30 mouse cellular contexts compared by ENCODE assay signal in the genomic region with DNA sequence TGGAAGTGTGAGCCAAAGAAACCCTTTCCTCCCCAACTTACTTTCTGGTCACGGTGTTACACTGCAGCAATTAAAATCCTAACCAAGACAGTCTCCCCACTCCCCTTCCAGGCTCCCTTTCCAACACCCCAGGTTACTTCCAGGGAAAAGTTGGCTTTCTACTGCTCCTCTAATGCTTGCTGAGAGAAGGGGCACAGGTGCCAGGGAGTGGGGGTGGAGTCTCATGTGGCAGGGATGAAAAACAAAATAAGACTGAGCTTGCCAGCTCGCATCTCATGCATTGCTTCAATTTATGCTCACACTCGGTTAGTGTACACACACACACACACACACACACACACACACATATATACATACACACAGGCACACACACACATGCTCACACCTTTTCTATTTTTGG. TPM values are rescaled to one million over a fixed set of nuclear protein-coding genes. Genes with fewer than 3 reads are reported as not detected.
DNase-seq lines count a peak whose midpoint lies in the region; ATAC-seq lines count a peak whose summit lies in the region.
"Had no signal": no experiment of that assay in that cellular context is flagged by ENCODE, and none has a peak within 500 bp of the region (broad histone marks: within the 10 kb centered on the region; RNA-seq: fewer than 3 reads in every experiment).

No protein-coding gene starts in this region.

- whole genome bisulfite sequencing in forebrain, embryonic 16.5 days = 38% methylated on average over 3 of the region's 3 CpGs
- 88% methylated on average over 3 of the region's 3 CpGs for WGBS in forebrain, embryonic 10.5 days
- WGBS in intestine, embryonic 16.5 days = 45% methylated on average over 3 of the region's 3 CpGs
- 47% methylated on average over 3 of the region's 3 CpGs for WGBS in intestine, embryonic 15.5 days
- WGBS in limb, embryonic 15.5 days = 58% methylated on average over 3 of the region's 3 CpGs

- H3K27ac ChIP-seq in forebrain, embryonic 16.5 days (ENCODE audit: low read length) = no peak overlapping the region
- H3K27ac ChIP-seq in forebrain, embryonic 10.5 days = no peak overlapping the region
- no peak overlapping the region for H3K27ac ChIP-seq in intestine, embryonic 16.5 days (ENCODE audit: low read length)
- no peak overlapping the region for H3K27ac ChIP-seq in intestine, embryonic 15.5 days
- H3K27ac ChIP-seq in limb, embryonic 15.5 days = no peak overlapping the region
- H3K27ac ChIP-seq: embryonic facial prominence, embryonic 12.5 days; forebrain, embryonic 13.5 days; gastrocnemius, adult 2 months; heart, adult 2 months; limb, embryonic 12.5 days; liver, embryonic 12.5 days; midbrain, embryonic 12.5 days; neural tube, embryonic 13.5 days; stomach, postnatal 0 days had no signal

- H3K9me3 ChIP-seq in forebrain, embryonic 16.5 days (ENCODE audit: control insufficient read depth, low read length) = no peaks in the 10 kb centered on the region
- H3K9me3 ChIP-seq in forebrain, embryonic 10.5 days = no peaks in the 10 kb centered on the region
- no peaks in the 10 kb centered on the region for H3K9me3 ChIP-seq in intestine, embryonic 16.5 days (ENCODE audit: control insufficient read depth, low read length)
- H3K9me3 ChIP-seq in intestine, embryonic 15.5 days = no peaks in the 10 kb centered on the region
- H3K9me3 ChIP-seq in limb, embryonic 15.5 days = no peaks in the 10 kb centered on the region
- H3K9me3 ChIP-seq: embryonic facial prominence, embryonic 12.5 days; forebrain, embryonic 13.5 days; G1E; hindbrain, embryonic 13.5 days; limb, embryonic 12.5 days; liver, embryonic 12.5 days; midbrain, embryonic 12.5 days; neural tube, embryonic 13.5 days had no signal

- no peak overlapping the region for H3K4me2 ChIP-seq in forebrain, embryonic 16.5 days (ENCODE audit: low read length)
- H3K4me2 ChIP-seq in intestine, embryonic 16.5 days (ENCODE audit: low read depth, low read length) = no peak overlapping the region
- no peak overlapping the region for H3K4me2 ChIP-seq in intestine, embryonic 15.5 days (replicated peaks)
- no peak overlapping the region for H3K4me2 ChIP-seq in limb, embryonic 15.5 days
- H3K4me2 ChIP-seq: embryonic facial prominence, embryonic 12.5 days; forebrain, embryonic 13.5 days; hindbrain, embryonic 13.5 days; limb, embryonic 12.5 days; liver, embryonic 12.5 days; midbrain, embryonic 12.5 days; neural tube, embryonic 13.5 days had no signal

- no peaks in the 10 kb centered on the region for H3K36me3 ChIP-seq in forebrain, embryonic 16.5 days (ENCODE audit: control insufficient read depth, insufficient read depth)
- no peaks in the 10 kb centered on the region for H3K36me3 ChIP-seq in forebrain, embryonic 10.5 days (replicated peaks)
- no peaks in the 10 kb centered on the region for H3K36me3 ChIP-seq in intestine, embryonic 16.5 days (ENCODE audit: control insufficient read depth, insufficient read depth, low read length)
- H3K36me3 ChIP-seq in intestine, embryonic 15.5 days = no peaks in the 10 kb centered on the region
- H3K36me3 ChIP-seq in limb, embryonic 15.5 days = no peaks in the 10 kb centered on the region
- H3K36me3 ChIP-seq: embryonic facial prominence, embryonic 12.5 days; G1E; hindbrain, embryonic 13.5 days; limb, embryonic 12.5 days; liver, embryonic 12.5 days; midbrain, embryonic 12.5 days; neural tube, embryonic 13.5 days had no signal

- H3K4me3 ChIP-seq in forebrain, embryonic 16.5 days (replicated peaks; ENCODE audit: low read length) = no peak overlapping the region
- H3K4me3 ChIP-seq in forebrain, embryonic 10.5 days = no peak overlapping the region
- H3K4me3 ChIP-seq in intestine, embryonic 16.5 days (ENCODE audit: low read length) = no peak overlapping the region
- H3K4me3 ChIP-seq in intestine, embryonic 15.5 days (replicated peaks) = no peak overlapping the region
- no peak overlapping the region for H3K4me3 ChIP-seq in limb, embryonic 15.5 days
- H3K4me3 ChIP-seq: embryonic facial prominence, embryonic 12.5 days; forebrain, embryonic 13.5 days; gastrocnemius, adult 2 months; heart, adult 2 months; hindbrain, embryonic 13.5 days; limb, embryonic 12.5 days; liver, embryonic 12.5 days; midbrain, embryonic 12.5 days; neural tube, embryonic 13.5 days had no signal

- H3K9ac ChIP-seq in forebrain, embryonic 16.5 days (replicated peaks; ENCODE audit: low read depth, low read length) = no peak overlapping the region
- no peak overlapping the region for H3K9ac ChIP-seq in intestine, embryonic 16.5 days (ENCODE audit: low read depth, low read length)
- no peak overlapping the region for H3K9ac ChIP-seq in intestine, embryonic 15.5 days
- no peak overlapping the region for H3K9ac ChIP-seq in limb, embryonic 15.5 days
- H3K9ac ChIP-seq: embryonic facial prominence, embryonic 12.5 days; forebrain, embryonic 13.5 days; hindbrain, embryonic 13.5 days; limb, embryonic 12.5 days; liver, embryonic 12.5 days; liver, postnatal 0 days; midbrain, embryonic 12.5 days; neural tube, embryonic 13.5 days had no signal

- peak; percentile 55 to 73 for DNase-seq in cerebellum, postnatal 10 days
- DNase-seq in cerebellum, adult 8-10 months = no peak
- DNase-seq in forebrain, embryonic 10.5 days (ENCODE audit: extremely low spot score, low spot score) = no peak
- DNase-seq: adrenal gland, adult 8-10 months; cerebellum, postnatal 25 days; gastrocnemius, adult 2 months; gastrocnemius, postnatal 36 days; heart, adult 2 months; heart, postnatal 4 days; kidney, adult 8-10 months; kidney, postnatal 10 days; layer of hippocampus, postnatal 36 days; liver, postnatal 0 days; lung, postnatal 36 days; right cerebral cortex, postnatal 4 days; thymus, adult 18-20 months; thymus, postnatal 25 days had no signal

- ATAC-seq in forebrain, embryonic 16.5 days = peak; percentile 34
- 0 out of 2 replicates have a peak, but pooled peaks have one; percentile 10 for ATAC-seq in intestine, embryonic 16.5 days
- ATAC-seq in intestine, embryonic 15.5 days = no peak
- ATAC-seq in limb, embryonic 15.5 days (ENCODE audit: insufficient number of reproducible peaks, low FRiP score, low TSS enrichment, low read depth) = peak; percentile 37; the same call in 1 of the 2 replicates
- ATAC-seq: forebrain, embryonic 13.5 days; liver, embryonic 12.5 days; liver, postnatal 0 days had no signal

- no peaks in the 10 kb centered on the region for H3K27me3 ChIP-seq in forebrain, embryonic 16.5 days (replicated peaks; ENCODE audit: control insufficient read depth, insufficient read depth, low read length)
- H3K27me3 ChIP-seq in forebrain, embryonic 10.5 days (ENCODE audit: poor library complexity, severe bottlenecking) = 0 out of 2 replicates have a peak, but pooled peaks cover 4% of the 10 kb centered on the region
- H3K27me3 ChIP-seq in intestine, embryonic 16.5 days (replicated peaks; ENCODE audit: control insufficient read depth, insufficient read depth, low read length) = no peaks in the 10 kb centered on the region
- no peaks in the 10 kb centered on the region for H3K27me3 ChIP-seq in intestine, embryonic 15.5 days (replicated peaks)
- no peaks in the 10 kb centered on the region for H3K27me3 ChIP-seq in limb, embryonic 15.5 days
- H3K27me3 ChIP-seq: forebrain, embryonic 13.5 days; limb, embryonic 12.5 days; midbrain, embryonic 12.5 days; neural tube, embryonic 13.5 days had no signal

- peaks cover 50% of the 10 kb centered on the region for H3K4me1 ChIP-seq in forebrain, embryonic 16.5 days (replicated peaks; ENCODE audit: control insufficient read depth, insufficient read depth, low read length)
- peaks cover 35% of the 10 kb centered on the region for H3K4me1 ChIP-seq in forebrain, embryonic 10.5 days
- H3K4me1 ChIP-seq in intestine, embryonic 16.5 days (ENCODE audit: control insufficient read depth, insufficient read depth, low read length) = peaks cover 13% of the 10 kb centered on the region
- H3K4me1 ChIP-seq in intestine, embryonic 15.5 days (replicated peaks) = peaks cover 16% of the 10 kb centered on the region
- peaks cover 38% of the 10 kb centered on the region for H3K4me1 ChIP-seq in limb, embryonic 15.5 days

RNA-seq across cellular contexts. Expression of a gene that starts 46.9 kb away (rescaled TPM):
- polyA plus RNA-seq in forebrain, embryonic 16.5 days (2015; fragmentation: Nextera tagmentation; extraction: Ambion mirVana) = 5.8 and 6.1 TPM in 2 replicates
- polyA plus RNA-seq in forebrain, embryonic 10.5 days (2016; fragmentation: Nextera tagmentation; extraction: Ambion mirVana) = 0.10 and 0.11 TPM in 2 replicates
- 0.48 and 0.69 TPM in 2 replicates for polyA plus RNA-seq in intestine, embryonic 16.5 days (2015; fragmentation: Nextera tagmentation; extraction: Ambion mirVana)
- polyA plus RNA-seq in intestine, embryonic 15.5 days (2015; fragmentation: Nextera tagmentation; extraction: Ambion mirVana) = 0.57 and 0.67 TPM in 2 replicates
- 2.0 and 2.3 TPM in 2 replicates for polyA plus RNA-seq in limb, embryonic 15.5 days (2015; fragmentation: Nextera tagmentation; extraction: Ambion mirVana)
- polyA plus RNA-seq: G1E; liver, embryonic 12.5 days had no signal

Comparison
In these comparisons a context has a peak if more than half of its experiments do, and no peak if none do; other contexts are left out.
1. DNase-seq: peak in cerebellum, postnatal 10 days (2 of 2); none in cerebellum, adult 8-10 months (single experiment) and forebrain, embryonic 10.5 days (single experiment).